Mouse (Mus musculus): ENCODE results near the gene Olfr651.

DNA sequence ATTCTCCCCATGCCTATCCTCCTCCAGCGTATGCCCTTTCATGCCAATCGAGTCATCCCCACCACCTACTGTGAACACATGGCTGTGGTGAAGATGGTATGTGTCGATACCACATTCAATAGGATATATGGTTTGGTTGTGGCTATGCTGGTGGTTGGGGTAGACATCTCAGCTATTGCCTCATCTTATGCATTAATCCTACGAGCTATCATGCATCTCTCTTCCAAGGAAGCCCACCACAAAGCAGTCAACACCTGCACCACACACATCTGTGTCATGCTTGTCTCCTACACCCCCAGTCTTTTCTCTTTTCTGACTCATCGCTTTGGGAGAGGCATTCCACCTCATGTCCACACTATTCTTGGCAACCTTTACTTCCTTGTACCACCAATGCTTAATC, 38.3 kb downstream of the Olfr651 start:
- no peak for TF ChIP-seq POLR2A (IDR thresholded peaks at IDR 0.05; ENCODE audit: insufficient read depth, low read length)
- no peak for TF ChIP-seq CTCF (IDR thresholded peaks at IDR 0.05; ENCODE audit: low read depth, low read length)
